Comparison of ENCODE assay signal across 8 mouse cellular contexts in the genomic region with DNA sequence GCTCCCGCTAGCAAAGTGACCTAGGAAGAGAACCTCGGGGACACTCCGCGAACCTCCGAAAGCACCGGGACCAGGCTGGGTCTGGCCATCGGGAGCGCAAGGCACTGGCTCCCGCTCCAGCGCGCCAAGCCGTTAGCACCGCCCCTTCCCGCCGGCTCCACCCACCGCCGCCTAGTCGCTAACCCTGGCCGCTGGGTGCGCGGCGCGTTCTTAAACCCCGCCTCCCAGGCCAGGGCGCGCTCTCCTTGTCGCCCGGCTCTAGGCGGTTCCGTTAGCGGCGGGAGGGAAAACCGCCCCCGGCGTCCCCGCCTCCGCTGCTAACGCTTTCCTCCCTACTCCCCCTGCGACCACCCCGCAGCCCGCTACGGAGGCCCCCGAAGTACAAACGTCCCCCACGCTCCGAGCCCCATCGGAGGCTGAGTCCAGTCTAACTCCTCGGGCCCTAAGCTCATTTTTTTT. TPM values are rescaled to one million over a fixed set of nuclear protein-coding genes. Genes with fewer than 3 reads are reported as not detected.
DNase-seq lines count a peak whose midpoint lies in the region; ATAC-seq and TF ChIP-seq lines count a peak whose summit lies in the region.

A gene (plus strand): TSS at position 237 of the 459 bp plus-strand sequence.
A gene (minus strand): TSS at position 328 of the 459 bp plus-strand sequence.

- peak; percentile 94 for DNase-seq in layer of hippocampus, adult 11-12 months (ENCODE audit: low spot score)
- DNase-seq in layer of hippocampus, adult 9-10 months (ENCODE audit: low spot score), result no peak
- DNase-seq in embryonic facial prominence, embryonic 11.5 days (ENCODE audit: low spot score), result peak; percentile 98
- DNase-seq in kidney, adult 11 months, result peak; percentile 96
- DNase-seq in spleen, adult 2 months (ENCODE audit: low read depth in 1 of 2, low spot score in 2 of 2), result peak; percentile 82 to 95

- TF ChIP-seq CTCF in spleen, adult 2 months (IDR thresholded peaks at IDR 0.05; ENCODE audit: extremely low read depth, insufficient read depth, insufficient read length, insufficient replicate concordance), result no peak

- TF ChIP-seq POLR2A in spleen, adult 2 months (IDR thresholded peaks at IDR 0.05; ENCODE audit: low read depth, low read length), result peak; percentile 24

- no peaks in the 10 kb centered on the region; the same call in 1 of the 2 replicates for H3K4me1 ChIP-seq in embryonic facial prominence, embryonic 11.5 days (ENCODE audit: control insufficient read depth, insufficient read depth, low read length)
- peaks cover 16% of the 10 kb centered on the region for H3K4me1 ChIP-seq in limb, embryonic 12.5 days (replicated peaks)
- H3K4me1 ChIP-seq in midbrain, embryonic 15.5 days, result peaks cover 31% of the 10 kb centered on the region
- no peaks in the 10 kb centered on the region for H3K4me1 ChIP-seq in spleen, adult 2 months (ENCODE audit: control insufficient read depth, insufficient read depth, insufficient read length)

- peak within 1 kb of the TSS; percentile 80 for H3K9ac ChIP-seq in embryonic facial prominence, embryonic 11.5 days (replicated peaks; ENCODE audit: low read length)
- peak within 1 kb of the TSS; percentile 96 for H3K9ac ChIP-seq in limb, embryonic 12.5 days (replicated peaks)
- peak within 1 kb of the TSS; percentile 95 for H3K9ac ChIP-seq in midbrain, embryonic 15.5 days

- WGBS in embryonic facial prominence, embryonic 11.5 days, result under 1% methylated on average over 43 of the region's 48 CpGs
- WGBS in limb, embryonic 12.5 days, result under 1% methylated on average over 48 of the region's 48 CpGs
- under 1% methylated on average over 47 of the region's 48 CpGs for whole genome bisulfite sequencing in midbrain, embryonic 15.5 days
- under 1% methylated on average over 48 of the region's 48 CpGs for WGBS in spleen, adult 2 months

- peak within 1 kb of the TSS; percentile 66 for H3K4me2 ChIP-seq in embryonic facial prominence, embryonic 11.5 days (ENCODE audit: low read depth, low read length)
- peak within 1 kb of the TSS; percentile 83 for H3K4me2 ChIP-seq in limb, embryonic 12.5 days
- peak within 1 kb of the TSS; percentile 81 for H3K4me2 ChIP-seq in midbrain, embryonic 15.5 days

- no peaks in the 10 kb centered on the region for H3K27me3 ChIP-seq in embryonic facial prominence, embryonic 11.5 days (ENCODE audit: control insufficient read depth, insufficient read depth, low read length)
- H3K27me3 ChIP-seq in limb, embryonic 12.5 days, result no peaks in the 10 kb centered on the region
- H3K27me3 ChIP-seq in midbrain, embryonic 15.5 days (replicated peaks), result no peaks in the 10 kb centered on the region
- H3K27me3 ChIP-seq in spleen, adult 2 months (ENCODE audit: control insufficient read depth, insufficient read depth, low read length), result no peaks in the 10 kb centered on the region

- no peaks in the 10 kb centered on the region for H3K9me3 ChIP-seq in embryonic facial prominence, embryonic 11.5 days (replicated peaks; ENCODE audit: control insufficient read depth, low read length)
- no peaks in the 10 kb centered on the region for H3K9me3 ChIP-seq in limb, embryonic 12.5 days
- no peaks in the 10 kb centered on the region for H3K9me3 ChIP-seq in midbrain, embryonic 15.5 days

- ATAC-seq in embryonic facial prominence, embryonic 11.5 days (replicated peaks; ENCODE audit: insufficient number of reproducible peaks, low FRiP score, low TSS enrichment, low read depth), result peak; percentile 96
- peak; percentile 88 for ATAC-seq in granulocyte monocyte progenitor cell, adult 5-6 weeks (replicated peaks; ENCODE audit: poor library complexity, severe bottlenecking)
- ATAC-seq in limb, embryonic 12.5 days (ENCODE audit: insufficient number of reproducible peaks, insufficient read depth, low FRiP score, low TSS enrichment, low read depth), result peak; percentile 96
- ATAC-seq in midbrain, embryonic 15.5 days (replicated peaks), result peak; percentile 95

- peak within 1 kb of the TSS; percentile 68 for H3K4me3 ChIP-seq in embryonic facial prominence, embryonic 11.5 days (ENCODE audit: low read depth, low read length)
- peak within 1 kb of the TSS; percentile 96 for H3K4me3 ChIP-seq in limb, embryonic 12.5 days (replicated peaks)
- peak within 1 kb of the TSS; percentile 82 for H3K4me3 ChIP-seq in midbrain, embryonic 15.5 days
- H3K4me3 ChIP-seq in spleen, adult 2 months (ENCODE audit: extremely low read depth, insufficient read depth, insufficient read length), result peak within 1 kb of the TSS; percentile 98

- H3K27ac ChIP-seq in embryonic facial prominence, embryonic 11.5 days (replicated peaks; ENCODE audit: low read depth, low read length), result peak within 1 kb of the TSS; percentile 85
- H3K27ac ChIP-seq in limb, embryonic 12.5 days, result peak within 1 kb of the TSS; percentile 97
- peak within 1 kb of the TSS; percentile 93 for H3K27ac ChIP-seq in midbrain, embryonic 15.5 days
- H3K27ac ChIP-seq in spleen, adult 2 months (ENCODE audit: insufficient read depth, low read length), result peak within 1 kb of the TSS; percentile 88

- H3K36me3 ChIP-seq in embryonic facial prominence, embryonic 11.5 days (replicated peaks; ENCODE audit: control insufficient read depth, insufficient read depth, low read depth, low read length), result no peaks in the 10 kb centered on the region
- H3K36me3 ChIP-seq in limb, embryonic 12.5 days, result peaks cover 9% of the 10 kb centered on the region; the same call in 1 of the 2 replicates
- 0 out of 2 replicates have a peak, but pooled peaks cover 2% of the 10 kb centered on the region for H3K36me3 ChIP-seq in midbrain, embryonic 15.5 days (replicated peaks)
- H3K36me3 ChIP-seq in spleen, adult 2 months (ENCODE audit: control insufficient read depth, insufficient read depth, low read length), result no peaks in the 10 kb centered on the region; the same call in 1 of the 2 replicates

RNA-seq across cellular contexts. Expression of the first gene that starts in this region (rescaled TPM):
- 67.6 and 68.4 TPM in 2 replicates for polyA plus RNA-seq in embryonic facial prominence, embryonic 11.5 days (2014; fragmentation: Nextera tagmentation; extraction: Ambion mirVana)
- total RNA-seq in granulocyte monocyte progenitor cell, adult 5-6 weeks (2014; fragmentation: Nextera tagmentation), result 46.4 and 47.5 TPM in 2 replicates
- 81.6 and 86.7 TPM in 2 replicates for total RNA-seq in granulocyte monocyte progenitor cell, adult 5-6 weeks (2017)
- polyA plus RNA-seq in limb, embryonic 12.5 days (2016; fragmentation: Nextera tagmentation; extraction: Ambion mirVana), result 77.5 and 82.6 TPM in 2 replicates
- polyA plus RNA-seq in midbrain, embryonic 15.5 days (2015; fragmentation: Nextera tagmentation; extraction: Ambion mirVana), result 34.3 and 37.4 TPM in 2 replicates
- 2.9 and 3.1 TPM in 2 replicates for polyA plus RNA-seq in spleen, adult 2 months (2012; rRNA removed)

RNA-seq across cellular contexts. Expression of the second gene that starts in this region (rescaled TPM):
- 0.29 and 0.69 TPM in 2 replicates for polyA plus RNA-seq in embryonic facial prominence, embryonic 11.5 days (2014; fragmentation: Nextera tagmentation; extraction: Ambion mirVana)
- not detected in 2 replicates for total RNA-seq in granulocyte monocyte progenitor cell, adult 5-6 weeks (2014; fragmentation: Nextera tagmentation)
- 0.65 TPM in 1 of 2 replicates, not detected in the other for total RNA-seq in granulocyte monocyte progenitor cell, adult 5-6 weeks (2017)
- 0.20 and 0.28 TPM in 2 replicates for polyA plus RNA-seq in limb, embryonic 12.5 days (2016; fragmentation: Nextera tagmentation; extraction: Ambion mirVana)
- 0.59 and 0.63 TPM in 2 replicates for polyA plus RNA-seq in midbrain, embryonic 15.5 days (2015; fragmentation: Nextera tagmentation; extraction: Ambion mirVana)
- polyA plus RNA-seq in spleen, adult 2 months (2012; rRNA removed), result not detected in 2 replicates
